Mouse (Mus musculus) myocyte (in vitro differentiated cells): Measurements from ENCODE around the gene 6030445D17Rik.

Experiments used
- E2F4 ChIP-seq: IDR thresholded peaks from one replicate; pipeline ENCODE4 v1.6.1; 2011; ENCODE audit warnings: mild to moderate bottlenecking, control low read depth, moderate library complexity; ENCODE audit not compliant: insufficient read depth
- MAX ChIP-seq: IDR thresholded peaks from one replicate; pipeline ENCODE4 v1.6.1; 2011; ENCODE audit warnings: low read depth, mild to moderate bottlenecking, control low read depth
- POLR2A ChIP-seq: IDR thresholded peaks from one replicate; pipeline ENCODE4 v1.6.1; 2011; ENCODE audit warnings: low read depth, mild to moderate bottlenecking, control low read depth, moderate library complexity; ENCODE audit not compliant: insufficient read length
- TCF12 ChIP-seq: IDR thresholded peaks from one replicate; pipeline ENCODE4 v1.6.1; 2011; ENCODE audit warnings: mild to moderate bottlenecking, control low read depth; ENCODE audit not compliant: poor library complexity, insufficient read depth, severe bottlenecking

DNA sequence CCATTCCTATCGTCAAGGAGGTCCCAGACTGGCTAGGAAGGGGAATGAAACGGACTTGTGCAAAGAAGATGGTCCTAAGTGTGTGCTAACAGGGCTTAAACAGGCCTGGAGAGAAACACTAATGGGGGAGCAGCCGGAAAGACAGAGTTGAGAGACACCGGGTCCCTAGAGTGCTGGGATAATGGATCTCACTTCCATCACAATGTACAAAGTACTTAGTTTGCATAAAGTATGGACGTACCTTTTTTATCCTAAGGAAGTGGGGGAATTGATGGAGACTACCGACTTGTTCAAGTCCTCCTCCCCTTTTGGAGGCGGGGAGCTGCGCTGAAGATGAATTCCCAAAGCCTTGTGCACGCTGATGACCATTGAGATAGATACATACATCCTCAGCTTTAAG, 1.4 kb downstream of the 6030445D17Rik start:
- TF ChIP-seq POLR2A (no peak), MAX (no peak), E2F4 (no peak), TCF12 (no peak)
